Mouse (Mus musculus) forebrain, embryonic 10.5 days (tissue): ENCODE data around the gene Clec2h. TPM values are rescaled to one million over a fixed set of nuclear protein-coding genes. Genes with fewer than 3 reads are reported as not detected.
"Not testable (repeated sequence)": the region's sequence is repeated elsewhere in the genome, so short reads cannot be mapped to it uniquely, and the experiment has no call there.

Experiments
- DNase-seq: peaks from one replicate; pipeline ENCODE4 v3.0.0-alpha.2; 2017; ENCODE audit warnings: low spot score; ENCODE audit errors: extremely low spot score
- H3K27ac ChIP-seq: fragments of 300-500 bp; sonication (generic); 2 replicates; pipeline ENCODE4 v1.5.1; 2016; ENCODE audit warnings: mild to moderate bottlenecking
- H3K27me3 ChIP-seq: fragments of 300-500 bp; sonication (generic); 2 replicates; pipeline ENCODE4 v1.6.1; 2016; ENCODE audit warnings: mild to moderate bottlenecking; ENCODE audit not compliant: poor library complexity, severe bottlenecking
- H3K36me3 ChIP-seq: fragments of 300-500 bp; sonication (generic); replicated peaks from 2 replicates; pipeline ENCODE4 v1.6.1; 2016; ENCODE audit warnings: mild to moderate bottlenecking, moderate library complexity
- H3K4me1 ChIP-seq: fragments of 300-500 bp; sonication (generic); 2 replicates; pipeline ENCODE4 v1.6.1; 2016
- H3K4me3 ChIP-seq: fragments of 300-500 bp; sonication (generic); 2 replicates; pipeline ENCODE4 v1.5.1; 2016; ENCODE audit warnings: mild to moderate bottlenecking, moderate library complexity
- H3K9me3 ChIP-seq: fragments of 300-500 bp; sonication (generic); 2 replicates; pipeline ENCODE4 v1.6.1; 2016; ENCODE audit warnings: mild to moderate bottlenecking, moderate library complexity
- WGBS: fragments of 180-500 bp; shearing (Covaris S2); methylation state at CpG from one replicate; pipeline ENCODE4 v1.1.7; 2016; 5-methylcytosine and 5-hydroxymethylcytosine counted together
- polyA plus RNA-seq: library from polyadenylated mRNA; unstranded; fragments of >200 nt; fragmentation: Nextera tagmentation; extraction: Ambion mirVana; gene quantifications from 2 replicates; pipeline ENCODE4 v1.2.1, GENCODE M21; 2016

Gene Clec2h
- not detected in 2 replicates for polyA plus RNA-seq

GRCm38 (mm10) chr6:128662206-128662605, at the start of gene Clec2h:
TSS of gene Clec2h (plus strand) at chr6:128662385.
- DNase-seq: no peak
- H3K4me3 ChIP-seq: no peak within 1 kb of the TSS
- 33% methylated on average over 1 of the region's 1 CpGs for WGBS
- H3K27ac ChIP-seq: no peak within 1 kb of the TSS
- no peaks in the 10 kb centered on the region for H3K27me3 ChIP-seq
- H3K9me3 ChIP-seq: no peaks in the 10 kb centered on the region
- H3K36me3 ChIP-seq: no peaks in the 10 kb centered on the region
- no peaks in the 10 kb centered on the region for H3K4me1 ChIP-seq

GRCm38 (mm10) chr6:128622733-128623132, 39.5 kb upstream of the Clec2h start:
- Histone ChIP-seq H3K4me3 (no peak overlapping the region), H3K27me3 (no peaks in the 10 kb centered on the region), H3K9me3 (no peaks in the 10 kb centered on the region), H3K27ac (no peak overlapping the region), H3K4me1 (no peaks in the 10 kb centered on the region), H3K36me3 (no peaks in the 10 kb centered on the region)
- DNase-seq: no peak
- WGBS: 72% methylated on average over 2 of the region's 2 CpGs

- not testable (repeated sequence) for H3K9me3 ChIP-seq, DNase-seq, H3K36me3 ChIP-seq, H3K4me1 ChIP-seq, H3K27ac ChIP-seq, H3K4me3 ChIP-seq, H3K27me3 ChIP-seq
- WGBS: 92% methylated on average over 5 of the region's 5 CpGs
Measured at GRCm38 (mm10) chr6:128623433-128623832, 38.8 kb upstream of the Clec2h start, which contains the start of gene Klrb1a. TSS of gene Klrb1a (minus strand) at chr6:128623533.

GRCm38 (mm10) chr6:128624425-128624824, 37.8 kb upstream of the Clec2h start:
- Histone ChIP-seq H3K27ac (no peak overlapping the region), H3K9me3 (no peaks in the 10 kb centered on the region), H3K36me3 (no peaks in the 10 kb centered on the region), H3K4me1 (no peaks in the 10 kb centered on the region), H3K27me3 (no peaks in the 10 kb centered on the region), H3K4me3 (no peak overlapping the region)
- WGBS: 87% methylated on average over 4 of the region's 4 CpGs
- DNase-seq: no peak

GRCm38 (mm10) chr6:128625246-128625645, 36.9 kb upstream of the Clec2h start:
- 95% methylated on average over 6 of the region's 6 CpGs for WGBS
- not testable (repeated sequence) for H3K9me3 ChIP-seq, H3K27me3 ChIP-seq, DNase-seq, H3K4me1 ChIP-seq, H3K4me3 ChIP-seq, H3K27ac ChIP-seq, H3K36me3 ChIP-seq

GRCm38 (mm10) chr6:128629771-128630739, 32.1 kb upstream of the Clec2h start:
- not testable (repeated sequence) for H3K27ac ChIP-seq, H3K27me3 ChIP-seq, H3K4me1 ChIP-seq, H3K36me3 ChIP-seq, H3K9me3 ChIP-seq, H3K4me3 ChIP-seq
- DNase-seq: peak; percentile 36
- WGBS: 56% methylated on average over 13 of the region's 13 CpGs

- not testable (repeated sequence) for H3K9me3 ChIP-seq, H3K27me3 ChIP-seq, H3K36me3 ChIP-seq, H3K27ac ChIP-seq, H3K4me3 ChIP-seq, H3K4me1 ChIP-seq, DNase-seq
- WGBS: 86% methylated on average over 15 of the region's 15 CpGs
Measured at GRCm38 (mm10) chr6:128630912-128631905, 31.0 kb upstream of the Clec2h start.

- H3K27ac ChIP-seq: no peak overlapping the region
- no peak for DNase-seq
- 98% methylated on average over 1 of the region's 1 CpGs for WGBS
- H3K9me3 ChIP-seq: no peaks in the 10 kb centered on the region; the same call in 1 of the 2 replicates
- no peak overlapping the region for H3K4me3 ChIP-seq
- no peaks in the 10 kb centered on the region for H3K4me1 ChIP-seq
- H3K27me3 ChIP-seq: no peaks in the 10 kb centered on the region
- no peaks in the 10 kb centered on the region for H3K36me3 ChIP-seq
Measured at GRCm38 (mm10) chr6:128640673-128641072, 21.5 kb upstream of the Clec2h start.

GRCm38 (mm10) chr6:128641116-128641716, 21.0 kb upstream of the Clec2h start:
- DNase-seq: no peak
- H3K36me3 ChIP-seq: no peaks in the 10 kb centered on the region
- no peaks in the 10 kb centered on the region; the same call in 1 of the 2 replicates for H3K9me3 ChIP-seq
- no peaks in the 10 kb centered on the region for H3K27me3 ChIP-seq
- H3K4me1 ChIP-seq: no peaks in the 10 kb centered on the region
- no peak overlapping the region for H3K4me3 ChIP-seq
- WGBS: 81% methylated on average over 2 of the region's 2 CpGs
- H3K27ac ChIP-seq: no peak overlapping the region

GRCm38 (mm10) chr6:128643999-128644398, 18.2 kb upstream of the Clec2h start:
- Histone ChIP-seq H3K27ac (no peak overlapping the region), H3K9me3 (no peaks in the 10 kb centered on the region), H3K36me3 (no peaks in the 10 kb centered on the region), H3K4me1 (no peaks in the 10 kb centered on the region), H3K4me3 (no peak overlapping the region), H3K27me3 (no peaks in the 10 kb centered on the region)
- DNase-seq: no peak
- WGBS: 68% methylated on average over 2 of the region's 2 CpGs

GRCm38 (mm10) chr6:128644694-128645093, 17.5 kb upstream of the Clec2h start:
- H3K9me3 ChIP-seq, H3K36me3 ChIP-seq, H3K4me3 ChIP-seq, H3K27ac ChIP-seq, DNase-seq, H3K4me1 ChIP-seq, H3K27me3 ChIP-seq: not testable (repeated sequence)
- 97% methylated on average over 20 of the region's 20 CpGs for WGBS

GRCm38 (mm10) chr6:128645708-128646107, 16.5 kb upstream of the Clec2h start:
- not testable (repeated sequence) for H3K27me3 ChIP-seq, H3K4me3 ChIP-seq, H3K4me1 ChIP-seq, H3K9me3 ChIP-seq, DNase-seq, H3K27ac ChIP-seq, H3K36me3 ChIP-seq
- WGBS: 91% methylated on average over 12 of the region's 12 CpGs
